Mouse (Mus musculus) neural tube, embryonic 13.5 days (tissue): ENCODE results near the gene Nphs2. TPM values are rescaled to one million over a fixed set of nuclear protein-coding genes. Genes with fewer than 3 reads are reported as not detected.

Source experiments
- polyA plus RNA-seq: library from polyadenylated mRNA; unstranded; fragments of >200 nt; fragmentation: Nextera tagmentation; extraction: Ambion mirVana; gene quantifications from 2 replicates; pipeline ENCODE4 v1.2.1, GENCODE M21; 2015

Gene Nphs2
- polyA plus RNA-seq, 1 experiment from 2014 or later: 0.06 TPM

Other genes with a start within 250 kb of the Nphs2 start
- gene Fam163a, start 105.7 kb upstream of the Nphs2 start, polyA plus RNA-seq: 6.2 and 7.2 TPM in 2 replicates
- gene Tdrd5, start 7.1 kb upstream of the Nphs2 start, polyA plus RNA-seq: 0.40 and 0.65 TPM in 2 replicates
- gene Gm2000, start 55.3 kb downstream of the Nphs2 start, polyA plus RNA-seq: 638 and 804 TPM in 2 replicates
- gene Axdnd1, start 110.4 kb downstream of the Nphs2 start, polyA plus RNA-seq: 0.27 TPM in 1 of 2 replicates, not detected in the other
- gene Soat1, start 163.6 kb downstream of the Nphs2 start, polyA plus RNA-seq: 10.3 and 15.2 TPM in 2 replicates
- 0.63 and 0.68 TPM in 2 replicates for gene Gm10031, start 213.3 kb downstream of the Nphs2 start, polyA plus RNA-seq
- gene Abl2, start 248.1 kb downstream of the Nphs2 start, polyA plus RNA-seq: 5.4 and 6.1 TPM in 2 replicates